8 mouse cellular contexts compared by ENCODE assay signal in genomic region chr11:115707313-115708208, GRCm38 (mm10). TPM values are rescaled to one million over a fixed set of nuclear protein-coding genes. Genes with fewer than 3 reads are reported as not detected.
A peak's percentile ranks its signal among the peaks of the same experiment; 100 is the strongest.
DNase-seq lines count a peak whose midpoint lies in the region; ATAC-seq and TF ChIP-seq lines count a peak whose summit lies in the region.

No protein-coding gene starts in this region.

- peak overlapping the region; percentile 36 for H3K27ac ChIP-seq in embryonic fibroblast, embryonic 13.5 days (ENCODE audit: insufficient read depth, low read length)
- peak overlapping the region; percentile 96 for H3K27ac ChIP-seq in hindbrain, embryonic 12.5 days
- peak overlapping the region; percentile 70 for H3K27ac ChIP-seq in liver, adult 2 months (replicated peaks; ENCODE audit: insufficient read depth, low read depth, low read length)
- H3K27ac ChIP-seq in thymus, adult 2 months (ENCODE audit: control insufficient read depth, insufficient read depth, low read length): peak overlapping the region; percentile 39; the same call in 1 of the 2 replicates

- no peaks in the 10 kb centered on the region for H3K36me3 ChIP-seq in hindbrain, embryonic 12.5 days
- no peaks in the 10 kb centered on the region for H3K36me3 ChIP-seq in liver, adult 2 months (ENCODE audit: control insufficient read depth, insufficient read depth, low read length)
- H3K36me3 ChIP-seq in thymus, adult 2 months (ENCODE audit: control insufficient read depth, insufficient read depth, low read length): no peaks in the 10 kb centered on the region

- H3K9ac ChIP-seq in hindbrain, embryonic 12.5 days: peak overlapping the region; percentile 98
- peak overlapping the region; percentile 100 for H3K9ac ChIP-seq in liver, adult 2 months (ENCODE audit: low read depth, low read length)

- WGBS in hindbrain, embryonic 12.5 days: under 1% methylated on average over 41 of the region's 44 CpGs
- under 1% methylated on average over 44 of the region's 44 CpGs for WGBS in liver, adult 2 months
- under 1% methylated on average over 44 of the region's 44 CpGs for WGBS in thymus, adult 2 months

- H3K4me1 ChIP-seq in embryonic fibroblast, embryonic 13.5 days (ENCODE audit: control insufficient read depth, insufficient read depth, low read length): peaks cover 7% of the 10 kb centered on the region
- H3K4me1 ChIP-seq in hindbrain, embryonic 12.5 days: peaks cover 22% of the 10 kb centered on the region
- peaks cover 11% of the 10 kb centered on the region for H3K4me1 ChIP-seq in liver, adult 2 months (ENCODE audit: control insufficient read depth, insufficient read depth, low read length)
- H3K4me1 ChIP-seq in thymus, adult 2 months (replicated peaks; ENCODE audit: control insufficient read depth, insufficient read depth, low read length): peaks cover 21% of the 10 kb centered on the region

- peak overlapping the region; percentile 85 for H3K4me3 ChIP-seq in embryonic fibroblast, embryonic 13.5 days (ENCODE audit: insufficient read depth, low read length)
- peak overlapping the region; percentile 97 for H3K4me3 ChIP-seq in hindbrain, embryonic 12.5 days
- peak overlapping the region; percentile 90 for H3K4me3 ChIP-seq in liver, adult 2 months (ENCODE audit: insufficient read depth, low read depth, low read length)
- peak overlapping the region; percentile 96 for H3K4me3 ChIP-seq in thymus, adult 2 months (ENCODE audit: control insufficient read depth, insufficient read depth, low read length)

- no peaks in the 10 kb centered on the region for H3K27me3 ChIP-seq in hindbrain, embryonic 12.5 days
- H3K27me3 ChIP-seq in liver, adult 2 months (ENCODE audit: control insufficient read depth, insufficient read depth, low read length): no peaks in the 10 kb centered on the region
- H3K27me3 ChIP-seq in thymus, adult 2 months (ENCODE audit: control insufficient read depth, insufficient read depth, low read length): no peaks in the 10 kb centered on the region

- TF ChIP-seq POLR2A in embryonic fibroblast, embryonic 13.5 days (IDR thresholded peaks at IDR 0.05; ENCODE audit: low read depth, low read length): no peak
- no peak for TF ChIP-seq POLR2A in liver, adult 2 months (IDR thresholded peaks at IDR 0.05; ENCODE audit: extremely low read depth, insufficient read depth, low read length)
- no peak for TF ChIP-seq POLR2A in thymus, adult 2 months (IDR thresholded peaks at IDR 0.05; ENCODE audit: control insufficient read depth, extremely low read depth, insufficient read depth, low read length, poor library complexity)

- peak overlapping the region; percentile 91 for H3K4me2 ChIP-seq in hindbrain, embryonic 12.5 days (replicated peaks)

- no peak for TF ChIP-seq CTCF in embryonic fibroblast, embryonic 13.5 days (IDR thresholded peaks at IDR 0.05; ENCODE audit: borderline replicate concordance, insufficient read depth, low read length)
- no peak for TF ChIP-seq CTCF in liver, adult 2 months (IDR thresholded peaks at IDR 0.05; ENCODE audit: low read depth, low read length)
- TF ChIP-seq CTCF in thymus, adult 2 months (IDR thresholded peaks at IDR 0.05; ENCODE audit: borderline replicate concordance, control insufficient read depth, extremely low read depth, insufficient read depth, low read length, poor library complexity): no peak

- intact Hi-C loops in left cerebral cortex, postnatal 4 days (cut with DNase I): no loop called here

- peaks cover 46% of the 10 kb centered on the region for H3K79me2 ChIP-seq in liver, adult 2 months (ENCODE audit: control insufficient read depth, insufficient read depth, low read length)

- ATAC-seq in hindbrain, embryonic 12.5 days (ENCODE audit: low FRiP score): peak; percentile 73

- no peaks in the 10 kb centered on the region for H3K9me3 ChIP-seq in hindbrain, embryonic 12.5 days (replicated peaks)

- DNase-seq in left cerebral cortex, postnatal 4 days: peak; percentile 46
- no peak for DNase-seq in left cerebral cortex, adult 11 months (ENCODE audit: low spot score)
- peak; percentile 82 for DNase-seq in adrenal gland, postnatal 25 days
- peak; percentile 43 for DNase-seq in liver, adult 2 months (ENCODE audit: extremely low read depth, low read depth, low spot score)
- DNase-seq in monocyte, adult 2 months (ENCODE audit: low read depth in 1 of 2, low spot score in 2 of 2): peak; percentile 26 to 59
- peak; percentile 38 for DNase-seq in thymus, adult 2 months

RNA-seq across cellular contexts. Expression of gene Grb2, which starts 0.8 kb away (rescaled TPM):
- total RNA-seq in left cerebral cortex, postnatal 4 days (2021): 100 to 1,000 TPM; 218 to 220 TPM
- 109 and 166 TPM in 2 replicates for total RNA-seq in adrenal gland, postnatal 25 days (2021)
- polyA plus RNA-seq in embryonic fibroblast, embryonic 13.5 days (2011; ENCODE audit: insufficient read length, low read depth, missing spikeins): 61.1 and 69.3 TPM in 2 replicates
- 151 and 164 TPM in 2 replicates for polyA plus RNA-seq in hindbrain, embryonic 12.5 days (2016; fragmentation: Nextera tagmentation; extraction: Ambion mirVana)
- 14.7 and 17.3 TPM in 2 replicates for total RNA-seq in liver, adult 2 months (2014; rRNA removed)
- 27.7 and 28.4 TPM in 2 replicates for polyA plus RNA-seq in liver, adult 2 months (2012; rRNA removed)
- 81.7 and 82.8 TPM in 2 replicates for polyA plus RNA-seq in thymus, adult 2 months (2012; rRNA removed)

RNA-seq across cellular contexts. Expression of gene Tmem94, which starts 57.7 kb away (rescaled TPM):
- 10 to 100 TPM; 37.3 to 44.1 TPM for total RNA-seq in left cerebral cortex, postnatal 4 days (2021)
- total RNA-seq in adrenal gland, postnatal 25 days (2021): 80.9 and 114 TPM in 2 replicates
- 15.1 and 17.4 TPM in 2 replicates for polyA plus RNA-seq in embryonic fibroblast, embryonic 13.5 days (2011; ENCODE audit: insufficient read length, low read depth, missing spikeins)
- polyA plus RNA-seq in hindbrain, embryonic 12.5 days (2016; fragmentation: Nextera tagmentation; extraction: Ambion mirVana): 41.6 and 42.1 TPM in 2 replicates
- 11.0 and 15.0 TPM in 2 replicates for total RNA-seq in liver, adult 2 months (2014; rRNA removed)
- polyA plus RNA-seq in liver, adult 2 months (2012; rRNA removed): 41.1 and 41.9 TPM in 2 replicates
- 84.7 and 91.9 TPM in 2 replicates for polyA plus RNA-seq in thymus, adult 2 months (2012; rRNA removed)

Comparison
In these comparisons a context has a peak if more than half of its experiments do, and no peak if none do; other contexts are left out.
1. H3K27ac ChIP-seq: peak in every context shown above with its lines; median percentile 96 in hindbrain, embryonic 12.5 days; 70 in liver, adult 2 months; 39 in thymus, adult 2 months; 36 in embryonic fibroblast, embryonic 13.5 days.